Mouse (Mus musculus): ENCODE results near the gene C2cd4d. TPM values are rescaled to one million over a fixed set of nuclear protein-coding genes. Genes with fewer than 3 reads are reported as not detected.

Gene C2cd4d
- total RNA-seq, 2 experiments from 2014 or later, result 0.20 to 0.21 TPM

Other genes with a start within 250 kb of the C2cd4d start
- gene Gm10696, start 184.2 kb upstream of the C2cd4d start, total RNA-seq (2021), result not detected
- gene Gm5286, start 165.7 kb upstream of the C2cd4d start, total RNA-seq (2021), result not detected
- not detected for gene Gm4778, start 98.4 kb upstream of the C2cd4d start, total RNA-seq (2021)
- 10 to 100 TPM; 14.9 to 15.3 TPM for gene Them4, start 52.3 kb upstream of the C2cd4d start, total RNA-seq (2021)
- not detected for gene Them5, start 20.3 kb upstream of the C2cd4d start, total RNA-seq (2021)
- gene Rorc, start 10.4 kb downstream of the C2cd4d start, total RNA-seq (2021), result 10 to 100 TPM; 50.4 to 62.8 TPM
- under 1 TPM; 0.10 to 0.13 TPM for gene Lingo4, start 36.1 kb downstream of the C2cd4d start, total RNA-seq (2021)
- gene Tdrkh, start 50.8 kb downstream of the C2cd4d start, total RNA-seq (2021), result 1 to 10 TPM; 4.4 to 6.1 TPM
- 10 to 100 TPM; 66.2 to 74.9 TPM for gene Mrpl9, start 80.9 kb downstream of the C2cd4d start, total RNA-seq (2021)
- not detected for gene Oaz3, start 81.5 kb downstream of the C2cd4d start, total RNA-seq (2021)
- not detected for gene Celf3, start 115.9 kb downstream of the C2cd4d start, total RNA-seq (2021)
- gene Riiad1, start 117.9 kb downstream of the C2cd4d start, total RNA-seq (2021), result 1 to 10 TPM; 1.8 to 2.2 TPM
- gene Snx27, start 220.3 kb downstream of the C2cd4d start, total RNA-seq (2021), result 10 to 100 TPM; 28.3 to 29.0 TPM

All from heart, adult 18-20 months (tissue).